Mouse (Mus musculus) lung, adult 18-20 months (tissue): Measurements from ENCODE around the gene Apol7a.

Experiments
- DNase-seq, 2 experiments: peaks; one replicate each; pipeline ENCODE4 v3.0.0; 2022; ENCODE audit warnings: mixed read lengths in 2 of 2

The Apol7a gene

GRCm38 (mm10) chr15:77369981-77370380 is 28.9 kb downstream of the Apol7a start:
- no peak for DNase-seq

DNA sequence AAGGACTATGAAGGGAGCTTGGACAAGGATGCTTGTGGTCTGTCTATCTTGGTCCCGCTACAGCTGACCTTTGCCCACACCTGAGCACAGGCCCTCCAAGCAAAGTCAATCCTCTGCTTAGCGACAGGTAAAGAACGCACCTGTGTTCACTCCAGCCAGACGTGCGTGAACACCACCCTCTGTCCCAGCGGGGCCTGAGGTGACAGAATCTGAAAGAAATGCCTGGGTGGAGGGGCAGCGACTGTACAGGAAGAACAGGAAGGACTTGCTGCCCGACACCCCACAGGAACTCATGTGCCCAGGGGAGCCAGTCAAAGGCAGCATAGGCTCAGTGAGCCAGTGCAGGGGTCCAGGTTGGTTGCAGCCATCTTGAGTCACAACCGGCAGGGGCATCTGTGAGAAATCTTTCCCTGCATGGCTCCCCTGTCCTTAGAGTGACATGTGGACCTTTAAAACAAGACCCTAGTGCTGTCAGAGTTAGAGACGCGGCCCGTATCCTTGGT is 30.0 kb downstream of the Apol7a start:
- no peak for DNase-seq

DNA sequence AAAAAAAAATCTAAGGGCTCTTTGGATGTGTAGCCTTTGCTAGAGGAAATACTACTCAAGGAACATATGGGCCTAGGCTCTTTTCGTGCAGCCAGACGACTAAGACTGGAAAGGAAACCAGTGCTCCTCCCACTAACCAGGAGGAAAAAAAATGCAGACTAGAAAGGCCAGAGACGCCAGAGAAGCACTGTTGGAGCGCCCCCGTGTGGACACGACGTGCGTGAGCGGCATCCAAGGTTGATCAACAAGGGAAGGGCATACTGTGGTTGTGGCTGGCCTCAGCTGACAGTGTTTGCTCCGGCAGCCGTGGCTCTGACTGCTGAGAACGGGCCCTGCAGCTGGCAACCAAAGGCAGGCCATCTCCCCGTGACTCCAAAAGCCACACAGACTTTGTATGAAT is 30.8 kb downstream of the Apol7a start:
- peak; percentile 93 to 96 for DNase-seq

DNA sequence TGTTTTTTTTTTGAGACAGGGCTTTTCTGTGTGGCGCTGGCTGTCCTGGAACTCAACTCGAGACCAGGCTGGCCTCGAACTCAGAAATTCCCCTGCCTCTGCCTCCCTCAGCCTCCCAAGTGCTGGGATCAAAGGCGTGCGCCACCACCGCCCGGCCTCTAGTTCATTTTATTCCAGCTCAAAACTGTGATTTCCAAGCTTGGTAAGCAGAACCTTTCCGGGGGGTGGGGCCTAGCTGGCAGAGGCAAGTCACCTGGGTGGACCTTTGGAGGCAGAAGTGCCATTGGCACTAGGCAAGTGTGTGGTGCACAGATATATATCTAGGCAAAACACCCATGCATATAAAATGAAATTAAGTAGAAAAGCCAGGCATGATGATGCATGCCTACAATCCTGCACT is 31.4 kb downstream of the Apol7a start:
- DNase-seq = no peak

DNA sequence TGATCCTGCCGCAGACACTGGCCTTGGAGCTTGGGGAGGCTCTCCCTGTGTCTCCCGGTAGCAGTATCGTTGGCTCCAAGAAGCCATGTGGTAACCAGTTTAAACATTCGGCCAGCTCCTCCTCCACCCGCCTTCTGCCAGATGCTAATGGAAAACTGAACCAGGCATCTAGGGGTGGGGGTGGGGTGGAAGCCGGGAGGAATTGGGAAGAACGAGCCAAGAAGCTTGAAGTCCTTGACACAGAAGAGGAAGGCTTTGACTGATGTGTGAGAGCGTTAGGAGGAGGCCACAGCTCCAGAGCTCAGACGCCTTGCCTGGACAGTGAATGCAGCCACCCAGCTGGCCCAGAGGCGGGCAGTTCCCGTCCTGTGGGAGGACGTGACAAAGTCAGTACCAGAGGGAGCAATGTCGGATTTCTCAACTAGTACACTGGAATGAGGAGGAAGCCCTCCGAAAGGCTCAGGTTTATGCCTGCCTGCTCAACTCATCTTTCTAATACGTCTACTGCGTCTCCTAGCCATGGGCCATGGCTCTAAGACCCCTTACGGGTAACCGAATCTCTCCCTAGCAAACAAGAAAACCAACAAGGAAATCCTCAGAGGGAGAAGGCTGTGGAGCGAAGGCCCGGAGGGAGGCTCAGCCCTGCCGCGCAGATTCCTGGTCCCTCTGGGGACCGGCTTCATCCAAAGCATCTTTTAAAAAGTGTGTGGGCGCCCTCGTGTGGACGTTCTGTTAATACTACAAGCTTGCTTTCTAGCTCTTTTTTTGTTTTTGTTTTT is 32.0 kb downstream of the Apol7a start:
- peak; percentile 82 to 84 for DNase-seq

DNA sequence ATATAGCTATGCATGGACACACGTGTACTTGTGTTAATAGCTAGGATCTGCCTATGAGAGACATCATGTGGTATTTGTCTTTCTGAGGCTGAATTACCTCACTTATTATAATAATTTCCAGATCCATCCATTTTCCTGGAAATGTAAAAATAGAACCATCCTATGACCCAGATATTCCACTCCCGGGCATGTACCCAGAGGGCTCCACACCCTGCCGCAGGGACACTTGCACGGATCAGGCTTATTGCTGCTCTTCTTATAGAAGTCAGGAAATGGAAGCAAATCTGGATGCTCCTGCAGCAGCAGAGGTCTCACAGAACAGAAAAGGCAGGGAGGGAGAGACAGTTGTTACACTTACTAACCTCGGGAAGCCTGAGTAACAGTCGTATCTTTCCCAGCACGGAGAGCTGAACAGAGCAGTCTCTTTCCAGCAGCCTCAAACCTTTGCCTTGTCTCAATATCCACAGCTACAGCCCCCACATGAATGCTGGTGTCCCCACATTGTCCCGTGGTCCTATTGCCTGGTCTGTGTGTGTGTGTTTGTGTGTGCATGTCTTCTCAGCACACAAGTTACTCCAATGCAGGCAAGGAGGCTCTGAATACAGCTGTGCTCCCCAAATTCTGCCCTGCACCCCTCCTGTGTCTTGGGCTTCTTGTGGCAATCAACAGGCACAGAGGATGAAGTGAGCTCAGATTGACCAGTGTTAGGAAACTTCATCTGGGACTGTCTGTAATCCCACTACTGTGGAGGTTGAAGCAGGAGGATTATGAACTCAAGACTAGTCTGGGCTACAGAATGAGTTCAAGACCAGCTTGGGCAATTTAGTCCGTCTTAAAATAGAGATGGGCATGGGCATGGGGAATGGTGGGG is 33.0 kb downstream of the Apol7a start:
- no peak for DNase-seq

GRCm38 (mm10) chr15:77364026-77364425 is 34.9 kb downstream of the Apol7a start:
- DNase-seq = peak; percentile 50 to 55

DNA sequence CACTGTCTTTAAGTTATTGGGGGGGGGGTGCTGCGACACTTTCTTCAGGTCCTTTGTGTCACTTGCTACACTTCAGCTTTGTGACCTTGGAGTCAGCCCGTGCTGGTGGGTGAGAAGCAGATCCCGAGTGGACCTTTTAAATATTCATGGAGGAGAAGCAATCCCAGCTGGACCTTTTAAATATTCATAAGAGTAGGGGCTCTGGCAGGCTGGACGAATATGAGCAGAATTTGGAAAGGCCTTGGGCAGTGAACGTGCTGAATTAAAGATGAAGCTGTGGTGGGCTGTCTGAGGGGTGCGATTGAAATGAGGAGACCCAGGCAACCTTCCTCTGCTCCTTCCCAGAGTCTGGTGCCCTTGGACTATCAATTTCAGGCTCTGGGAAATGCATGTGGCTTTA is 35.3 kb downstream of the Apol7a start:
- DNase-seq = no peak

- DNase-seq = no peak
Observed at GRCm38 (mm10) chr15:77362952-77363351, 36.0 kb downstream of the Apol7a start.

GRCm38 (mm10) chr15:77359905-77360304 is 39.0 kb downstream of the Apol7a start:
- DNase-seq = no peak

- DNase-seq = no peak
Observed at GRCm38 (mm10) chr15:77359486-77359885, 39.4 kb downstream of the Apol7a start.

DNA sequence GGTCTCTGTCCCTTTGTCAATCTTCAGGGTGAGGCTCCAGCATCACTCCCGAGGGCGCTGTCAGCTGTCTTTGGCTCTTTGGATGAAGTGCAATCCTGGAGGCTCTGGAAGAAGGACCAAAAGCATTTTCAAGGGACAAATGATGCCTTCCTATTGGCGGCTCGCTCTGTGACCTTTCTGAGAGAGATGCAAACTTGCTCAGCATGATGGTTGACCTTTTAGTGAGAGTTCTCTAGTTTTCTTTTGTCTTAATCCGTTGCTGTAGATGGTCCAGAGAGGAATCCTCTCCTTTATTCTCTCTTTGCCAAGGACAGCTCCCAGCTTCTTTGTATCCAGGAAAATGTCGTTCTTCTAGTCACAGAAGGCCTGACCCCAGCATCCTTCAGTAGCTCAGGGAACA is 39.8 kb downstream of the Apol7a start:
- no peak for DNase-seq

DNA sequence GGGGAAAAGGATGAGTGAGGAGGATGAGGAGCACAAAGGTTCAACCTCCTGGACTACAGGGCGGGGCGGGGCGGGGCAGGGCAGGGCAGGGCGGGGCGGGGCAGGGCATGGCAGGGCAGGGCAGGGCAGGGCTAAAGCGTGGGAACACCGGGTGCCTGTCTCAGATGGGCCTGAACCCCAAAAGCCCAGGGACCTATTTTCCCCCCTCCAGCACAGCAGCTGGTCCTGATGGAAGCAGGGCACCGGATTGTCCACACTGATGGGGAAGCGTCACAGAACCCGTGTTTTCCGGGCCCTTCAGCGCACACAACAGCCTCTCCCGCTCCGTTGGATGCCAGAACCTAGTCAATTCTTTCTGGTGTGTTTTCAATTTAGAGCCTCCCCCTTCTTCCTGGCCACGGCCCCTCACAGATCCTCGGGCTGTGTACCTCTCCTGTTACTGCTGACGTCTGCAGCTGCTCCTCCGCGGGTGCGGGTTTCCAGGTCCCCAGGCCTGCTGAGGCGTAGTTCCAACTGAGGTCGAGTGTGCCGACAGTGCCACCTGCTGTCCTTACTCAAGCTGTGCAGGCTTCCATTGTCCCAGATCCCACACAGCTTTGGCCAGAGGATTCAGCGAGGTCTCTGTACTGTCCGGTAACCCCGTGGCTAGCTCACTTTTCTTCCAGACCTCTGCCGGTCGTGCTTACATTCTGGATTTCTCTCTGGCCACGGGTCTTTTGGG is 40.4 kb downstream of the Apol7a start:
- DNase-seq = peak; percentile 82 to 86

- no peak for DNase-seq
Observed at GRCm38 (mm10) chr15:77356248-77356810, 42.6 kb downstream of the Apol7a start.

DNA sequence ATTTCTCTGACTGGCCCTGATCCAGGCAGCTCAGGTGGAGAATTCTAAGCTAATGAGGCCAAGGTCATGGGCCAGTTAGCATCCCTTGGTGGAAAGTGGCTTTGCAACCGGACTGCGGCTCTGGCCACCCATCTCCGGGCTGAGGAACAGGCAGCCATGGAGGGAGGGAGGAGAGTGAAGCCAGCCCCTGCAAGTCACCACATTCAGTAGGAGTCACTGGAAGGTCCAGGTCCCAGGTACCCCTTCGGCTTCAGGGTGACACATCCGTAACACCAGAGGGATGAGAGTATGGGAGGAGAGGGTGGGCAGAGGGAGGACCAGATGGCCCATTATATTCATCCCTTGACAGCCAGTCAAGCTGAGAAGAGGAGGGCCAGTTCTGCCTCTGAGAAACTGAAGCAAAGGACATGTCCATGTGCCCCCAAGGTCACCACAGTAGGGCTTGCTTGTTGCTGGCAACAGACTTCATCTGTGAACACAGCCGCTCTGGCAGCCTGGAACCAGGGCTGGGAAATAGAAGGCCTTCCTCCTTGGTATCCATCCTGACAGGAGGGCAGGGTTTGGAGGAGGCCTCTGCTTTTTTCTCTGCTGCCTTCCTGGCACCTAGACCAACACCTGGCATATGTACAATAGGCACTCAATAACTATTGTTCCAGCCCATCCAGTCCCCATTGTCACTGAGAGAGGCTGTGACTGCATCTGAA is 43.9 kb downstream of the Apol7a start:
- no peak for DNase-seq

DNA sequence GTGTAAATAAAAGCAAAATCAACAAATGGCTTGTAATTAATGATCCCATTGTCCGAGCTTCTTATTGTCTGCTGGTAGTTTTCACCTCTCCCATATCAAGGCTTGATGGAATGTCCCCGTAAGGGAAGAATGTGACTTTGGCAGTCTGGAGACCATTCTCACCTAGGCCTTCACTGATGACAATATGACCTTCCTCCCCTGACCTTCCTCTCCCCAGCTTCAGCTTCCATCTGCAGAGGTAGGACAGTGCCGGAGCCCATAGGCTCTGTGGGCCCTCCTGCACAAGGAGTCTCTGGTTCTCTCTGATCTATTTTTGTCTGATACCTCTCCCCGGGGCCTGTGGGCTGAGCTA is 44.4 kb downstream of the Apol7a start:
- no peak for DNase-seq

GRCm38 (mm10) chr15:77353764-77354163 is 45.1 kb downstream of the Apol7a start:
- DNase-seq = no peak

GRCm38 (mm10) chr15:77352863-77353262 is 46.0 kb downstream of the Apol7a start:
- DNase-seq = no peak

DNA sequence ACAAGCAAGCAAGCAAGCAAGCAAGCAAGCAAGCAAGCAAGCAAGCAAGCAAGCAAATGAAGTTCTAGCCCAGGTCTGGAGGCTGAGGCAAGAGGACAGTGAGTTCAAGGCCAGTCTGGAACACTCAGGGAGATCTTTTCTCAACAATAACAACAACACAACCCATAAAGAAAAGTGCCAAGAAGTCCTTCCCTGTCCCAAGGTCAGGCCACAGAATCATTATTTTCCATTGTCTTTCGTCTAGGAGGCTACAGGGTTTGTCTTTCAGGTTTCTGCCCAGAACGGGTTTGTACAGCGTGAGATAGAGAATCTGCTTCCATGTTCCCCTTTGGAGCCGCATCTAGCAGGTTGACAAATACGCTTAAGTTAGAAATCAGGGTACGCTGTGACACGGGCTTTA is 48.8 kb downstream of the Apol7a start:
- DNase-seq = no peak

DNA sequence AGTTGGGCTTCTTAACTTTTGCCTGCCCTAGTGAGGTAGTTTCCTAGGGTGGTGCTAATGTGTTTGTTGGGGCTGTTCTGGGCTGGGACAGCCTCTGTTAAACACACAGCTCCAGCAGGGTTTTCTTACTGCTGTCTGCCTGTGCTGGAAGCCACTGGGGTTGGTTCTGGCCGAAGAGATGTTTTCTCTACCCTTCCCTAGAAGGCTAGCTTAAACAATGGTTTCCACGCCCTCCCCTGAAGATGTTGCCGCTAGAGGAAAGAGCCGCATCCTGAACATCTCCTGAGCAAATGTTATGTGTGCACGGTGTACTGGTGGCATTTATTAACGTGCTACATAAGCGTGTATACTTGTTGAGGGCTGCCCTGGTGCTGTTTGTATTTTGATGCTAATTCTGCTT is 50.8 kb downstream of the Apol7a start:
- DNase-seq = no peak

DNA sequence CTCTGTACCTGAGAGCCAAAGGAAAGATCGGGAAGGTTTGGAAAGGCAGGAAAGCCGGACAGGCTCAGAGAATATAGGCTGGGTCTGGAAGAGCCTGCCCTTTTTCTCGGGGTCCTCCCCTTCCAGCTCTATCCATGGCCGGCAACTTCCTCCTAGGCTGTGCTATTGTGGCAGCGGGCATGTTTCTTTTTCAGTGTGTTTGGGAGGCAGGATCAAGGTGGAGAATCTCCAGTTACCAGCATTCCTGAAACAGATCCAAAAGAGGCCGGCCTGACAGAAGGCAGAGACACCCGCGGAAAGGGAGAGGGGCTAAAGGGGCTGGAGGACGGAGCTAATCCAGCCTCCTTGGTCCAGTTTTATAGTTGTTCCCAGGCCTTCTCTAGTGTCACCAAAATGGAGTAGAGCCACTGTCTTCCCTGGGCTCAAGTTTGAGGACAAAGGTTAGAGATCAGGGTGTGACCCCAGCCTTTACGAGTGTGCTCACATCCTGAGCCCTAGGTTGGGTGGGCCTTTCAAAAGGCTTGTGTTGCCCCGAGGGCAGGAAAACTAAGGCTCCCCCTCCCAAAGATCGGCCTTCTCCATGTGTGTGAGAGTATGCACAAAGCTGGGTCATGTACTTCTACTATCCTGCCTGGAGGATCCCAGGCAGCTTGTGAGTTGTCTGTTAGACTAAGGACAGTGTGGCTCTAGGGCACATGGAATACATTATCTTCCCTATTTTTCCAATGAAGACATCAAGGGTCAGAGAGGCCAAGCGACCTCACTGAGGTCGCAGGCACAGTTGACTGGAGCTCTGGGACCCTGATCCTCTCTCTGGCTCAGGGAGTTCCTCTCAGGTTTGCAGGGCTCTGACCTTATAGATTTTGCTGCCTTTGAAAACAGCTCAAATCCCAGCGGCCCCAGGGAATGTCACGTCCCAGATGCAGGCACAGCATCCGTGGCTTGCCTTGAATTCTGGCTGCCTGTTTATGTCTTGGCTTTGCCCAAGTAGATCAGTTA is 54.5 kb downstream of the Apol7a start:
- no peak for DNase-seq
